Mouse (Mus musculus) cortical plate, adult 2 months (tissue): ENCODE measurements at regions not wholly inside any gene's neighbourhood (a gene's known extent, or its start where the extent isn't known, plus 50 kb on each side); places are given as distances from the start of the nearest gene placed in this dataset.

Experiments used
- CTCF ChIP-seq: fragments of 200-500 bp; IDR thresholded peaks from 2 replicates; pipeline ENCODE4 v1.5.1; 2011; ENCODE audit warnings: mild to moderate bottlenecking, control low read depth, low read length; ENCODE audit not compliant: insufficient read depth; ENCODE audit errors: extremely low read depth
- POLR2A ChIP-seq: fragments of 200-500 bp; IDR thresholded peaks from 2 replicates; pipeline ENCODE4 v1.6.1; 2011; ENCODE audit warnings: mild to moderate bottlenecking, low read length, control low read depth; ENCODE audit not compliant: insufficient read depth; ENCODE audit errors: extremely low read depth

DNA sequence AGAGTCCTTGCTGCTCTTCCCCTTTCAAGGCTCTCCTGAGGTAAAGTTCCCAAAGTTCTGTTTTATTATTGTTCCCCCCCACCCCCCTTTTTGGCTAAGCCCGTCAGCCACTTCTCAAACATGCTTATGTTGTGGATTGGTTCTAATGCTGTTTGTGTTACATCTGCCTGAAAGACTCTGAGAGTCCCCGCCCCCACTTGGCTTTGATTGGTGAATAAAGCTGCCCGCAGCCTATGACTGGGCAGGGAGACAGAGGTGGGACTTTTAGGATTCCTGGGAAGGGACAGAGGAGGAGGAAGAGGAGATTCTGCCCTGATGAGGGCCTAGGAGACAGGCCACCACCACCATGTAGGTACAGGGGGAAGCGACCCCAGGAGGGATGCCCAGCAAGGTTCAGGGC is 78.3 kb upstream of the Wdfy3 start:
- no peak for TF ChIP-seq POLR2A
- no peak for TF ChIP-seq CTCF
